Mouse (Mus musculus) liver, embryonic 16.5 days (tissue): ENCODE results near the gene Zkscan1. TPM values are rescaled to one million over a fixed set of nuclear protein-coding genes. Genes with fewer than 3 reads are reported as not detected.

Experiments
- ATAC-seq: fragments of 200-750 bp; cut with Nextera tagmentation; 2 replicates; pipeline ENCODE4 v1.8.0; 2017; ENCODE audit warnings: low read depth, mild to moderate bottlenecking, moderate number of reproducible peaks, moderate library complexity
- H3K27ac ChIP-seq: fragments of 300-500 bp; sonication (generic); 2 replicates; pipeline ENCODE4 v1.5.1; 2014; ENCODE audit warnings: mild to moderate bottlenecking, low read length
- H3K27me3 ChIP-seq: fragments of 300-500 bp; sonication (generic); 2 replicates; pipeline ENCODE4 v1.6.1; 2014; ENCODE audit warnings: low read depth, low read length, mixed read lengths; ENCODE audit not compliant: control insufficient read depth, insufficient read depth
- H3K36me3 ChIP-seq: fragments of 300-500 bp; sonication (generic); 2 replicates; pipeline ENCODE4 v1.6.1; 2014; ENCODE audit warnings: mild to moderate bottlenecking; ENCODE audit not compliant: control insufficient read depth, insufficient read depth
- H3K4me1 ChIP-seq: fragments of 300-500 bp; sonication (generic); 2 replicates; pipeline ENCODE4 v1.6.1; 2014; ENCODE audit warnings: low read depth, low read length, mixed read lengths; ENCODE audit not compliant: control insufficient read depth
- H3K4me2 ChIP-seq: fragments of 300-500 bp; sonication (generic); 2 replicates; pipeline ENCODE4 v1.6.1; 2014; ENCODE audit warnings: low read depth, low read length, mixed read lengths
- H3K4me3 ChIP-seq: fragments of 300-500 bp; sonication (generic); 2 replicates; pipeline ENCODE4 v1.5.1; 2014; ENCODE audit warnings: low read depth, mild to moderate bottlenecking, low read length
- H3K9ac ChIP-seq: fragments of 300-500 bp; sonication (generic); 2 replicates; pipeline ENCODE4 v1.6.1; 2014; ENCODE audit warnings: low read depth, low read length
- H3K9me3 ChIP-seq: fragments of 300-500 bp; sonication (generic); replicated peaks from 2 replicates; pipeline ENCODE4 v1.6.1; 2016; ENCODE audit warnings: low read length; ENCODE audit not compliant: control insufficient read depth
- whole genome bisulfite sequencing: fragments of 180-500 bp; shearing (Covaris S2); extraction: QIAGEN DNeasy Blood & Tissue Kit; methylation state at CpG from one replicate; pipeline ENCODE4 v1.1.7; 2014; ENCODE audit not compliant: insufficient replicate concordance; 5-methylcytosine and 5-hydroxymethylcytosine counted together
- polyA plus RNA-seq: library from polyadenylated mRNA; unstranded; fragments of >200 nt; fragmentation: Nextera tagmentation; extraction: Ambion mirVana; gene quantifications from 2 replicates; pipeline ENCODE4 v1.2.1, GENCODE M21; 2015

Gene Zkscan1
- polyA plus RNA-seq, 1 experiment from 2014 or later, result 4.4 TPM

- peak overlapping the region; percentile 51 for H3K27ac ChIP-seq
- H3K27me3 ChIP-seq, result no peaks in the 10 kb centered on the region
- peaks cover 31% of the 10 kb centered on the region for H3K4me1 ChIP-seq
- peak overlapping the region; percentile 83 for H3K4me2 ChIP-seq
- H3K36me3 ChIP-seq, result no peaks in the 10 kb centered on the region
- H3K9ac ChIP-seq, result peak overlapping the region; percentile 83
- H3K9me3 ChIP-seq, result no peaks in the 10 kb centered on the region
- H3K4me3 ChIP-seq, result peak overlapping the region; percentile 78
- ATAC-seq, result peak; percentile 44
- WGBS, result 17% methylated on average over 2 of the region's 2 CpGs
Observed at GRCm38 (mm10) chr5:138084507-138084906, 377 bp upstream of the Zkscan1 start.

- no peak for ATAC-seq
- Histone ChIP-seq H3K27me3 (no peaks in the 10 kb centered on the region), H3K4me1 (peaks cover 33% of the 10 kb centered on the region)
Observed at GRCm38 (mm10) chr5:138085421-138085911, 582 bp downstream of the Zkscan1 start.

GRCm38 (mm10) chr5:138086842-138087241, 2.0 kb downstream of the Zkscan1 start:
- Histone ChIP-seq H3K4me3 (no peak overlapping the region), H3K4me1 (peaks cover 33% of the 10 kb centered on the region), H3K27me3 (no peaks in the 10 kb centered on the region), H3K9ac (no peak overlapping the region), H3K36me3 (no peaks in the 10 kb centered on the region), H3K27ac (no peak overlapping the region), H3K9me3 (no peaks in the 10 kb centered on the region), H3K4me2 (0 out of 2 replicates have a peak overlapping the region, but pooled peaks have one; percentile 83)
- WGBS, result 63% methylated on average over 3 of the region's 3 CpGs
- no peak for ATAC-seq

More at GRCm38 (mm10) chr5:138085421-138085911, 582 bp downstream of the Zkscan1 start:
- under 1% methylated on average over 18 of the region's 18 CpGs for WGBS
- Histone ChIP-seq H3K4me2 (peak overlapping the region; percentile 83), H3K27ac (peak overlapping the region; percentile 68), H3K4me3 (peak overlapping the region; percentile 78), H3K9me3 (no peaks in the 10 kb centered on the region), H3K9ac (peak overlapping the region; percentile 83), H3K36me3 (no peaks in the 10 kb centered on the region)

GRCm38 (mm10) chr5:138088366-138088765, 3.5 kb downstream of the Zkscan1 start:
- peaks cover 4% of the 10 kb centered on the region; the same call in 1 of the 2 replicates for H3K36me3 ChIP-seq
- peak overlapping the region; percentile 21; the same call in 1 of the 2 replicates for H3K4me2 ChIP-seq
- no peak overlapping the region for H3K9ac ChIP-seq
- H3K27me3 ChIP-seq, result no peaks in the 10 kb centered on the region
- H3K9me3 ChIP-seq, result no peaks in the 10 kb centered on the region
- WGBS, result 73% methylated on average over 3 of the region's 3 CpGs
- H3K27ac ChIP-seq, result peak overlapping the region; percentile 53
- no peak for ATAC-seq
- no peak overlapping the region for H3K4me3 ChIP-seq
- H3K4me1 ChIP-seq, result peaks cover 33% of the 10 kb centered on the region

GRCm38 (mm10) chr5:138089108-138089551, 4.2 kb downstream of the Zkscan1 start:
- Histone ChIP-seq H3K9ac (peak overlapping the region; percentile 4; the same call in 1 of the 2 replicates), H3K4me2 (peak overlapping the region; percentile 38), H3K4me3 (peak overlapping the region; percentile 25; the same call in 1 of the 2 replicates), H3K9me3 (no peaks in the 10 kb centered on the region), H3K4me1 (peaks cover 27% of the 10 kb centered on the region), H3K36me3 (peaks cover 5% of the 10 kb centered on the region; the same call in 1 of the 2 replicates), H3K27me3 (no peaks in the 10 kb centered on the region), H3K27ac (peak overlapping the region; percentile 81)
- 57% methylated on average over 6 of the region's 6 CpGs for WGBS
- peak; percentile 71 for ATAC-seq

- H3K36me3 ChIP-seq, result peaks cover 10% of the 10 kb centered on the region; the same call in 1 of the 2 replicates
- 64% methylated on average over 3 of the region's 3 CpGs for WGBS
- 0 out of 2 replicates have a peak overlapping the region, but pooled peaks have one; percentile 12 for H3K4me2 ChIP-seq
- ATAC-seq, result no peak
- no peaks in the 10 kb centered on the region for H3K9me3 ChIP-seq
- no peak overlapping the region for H3K27ac ChIP-seq
- H3K27me3 ChIP-seq, result no peaks in the 10 kb centered on the region
- no peak overlapping the region for H3K9ac ChIP-seq
- H3K4me1 ChIP-seq, result peaks cover 27% of the 10 kb centered on the region
- H3K4me3 ChIP-seq, result no peak overlapping the region
Observed at GRCm38 (mm10) chr5:138090271-138090670, 5.4 kb downstream of the Zkscan1 start.

GRCm38 (mm10) chr5:138090737-138091136, 5.9 kb downstream of the Zkscan1 start:
- H3K4me1 ChIP-seq, result peaks cover 27% of the 10 kb centered on the region
- 84% methylated on average over 5 of the region's 5 CpGs for WGBS

GRCm38 (mm10) chr5:138092771-138093170, 7.9 kb downstream of the Zkscan1 start:
- H3K27ac ChIP-seq, result no peak overlapping the region
- 80% methylated on average over 4 of the region's 4 CpGs for WGBS
- no peak overlapping the region for H3K4me2 ChIP-seq
- H3K27me3 ChIP-seq, result no peaks in the 10 kb centered on the region
- ATAC-seq, result no peak
- H3K9me3 ChIP-seq, result no peaks in the 10 kb centered on the region
- H3K4me3 ChIP-seq, result no peak overlapping the region
- peaks cover 22% of the 10 kb centered on the region for H3K4me1 ChIP-seq
- peaks cover 20% of the 10 kb centered on the region for H3K36me3 ChIP-seq
- H3K9ac ChIP-seq, result no peak overlapping the region

More at GRCm38 (mm10) chr5:138090737-138091136, 5.9 kb downstream of the Zkscan1 start:
- Histone ChIP-seq H3K9ac (no peak overlapping the region), H3K4me2 (no peak overlapping the region), H3K9me3 (no peaks in the 10 kb centered on the region), H3K27ac (no peak overlapping the region), H3K27me3 (no peaks in the 10 kb centered on the region), H3K36me3 (peaks cover 10% of the 10 kb centered on the region; the same call in 1 of the 2 replicates), H3K4me3 (no peak overlapping the region)
- no peak for ATAC-seq

GRCm38 (mm10) chr5:138094474-138094873, 9.6 kb downstream of the Zkscan1 start:
- no peaks in the 10 kb centered on the region for H3K9me3 ChIP-seq
- H3K4me2 ChIP-seq, result no peak overlapping the region
- H3K27ac ChIP-seq, result peak overlapping the region; percentile 71
- peaks cover 33% of the 10 kb centered on the region for H3K36me3 ChIP-seq
- no peak overlapping the region for H3K4me3 ChIP-seq
- H3K4me1 ChIP-seq, result peaks cover 5% of the 10 kb centered on the region
- H3K9ac ChIP-seq, result no peak overlapping the region
- no peaks in the 10 kb centered on the region for H3K27me3 ChIP-seq
- ATAC-seq, result peak; percentile 92
- 78% methylated on average over 6 of the region's 6 CpGs for WGBS
